Mouse (Mus musculus) left cerebral cortex, postnatal 25 days (tissue): ENCODE measurements around the gene Uvrag. TPM values are rescaled to one million over a fixed set of nuclear protein-coding genes. Genes with fewer than 3 reads are reported as not detected.

Experiments
- DNase-seq, 2 experiments: peaks; one replicate each; pipeline ENCODE4 v3.0.0; 2022; ENCODE audit warnings: low spot score in 2 of 2, mixed read lengths in 1 of 2
- intact Hi-C: fragments of 180-260 bp; cut with DNase I; formaldehyde crosslinking; loops from one replicate; pipeline ENCODE4 v1.15.1; 2025
- total RNA-seq, 2 experiments: library from RNA; stranded (reverse); gene quantifications; 2 replicates each; pipeline ENCODE4 v1.2.3; 2021

Uvrag gene
- total RNA-seq, 2 experiments from 2014 or later, result 50.9 to 56.3 TPM

DNA sequence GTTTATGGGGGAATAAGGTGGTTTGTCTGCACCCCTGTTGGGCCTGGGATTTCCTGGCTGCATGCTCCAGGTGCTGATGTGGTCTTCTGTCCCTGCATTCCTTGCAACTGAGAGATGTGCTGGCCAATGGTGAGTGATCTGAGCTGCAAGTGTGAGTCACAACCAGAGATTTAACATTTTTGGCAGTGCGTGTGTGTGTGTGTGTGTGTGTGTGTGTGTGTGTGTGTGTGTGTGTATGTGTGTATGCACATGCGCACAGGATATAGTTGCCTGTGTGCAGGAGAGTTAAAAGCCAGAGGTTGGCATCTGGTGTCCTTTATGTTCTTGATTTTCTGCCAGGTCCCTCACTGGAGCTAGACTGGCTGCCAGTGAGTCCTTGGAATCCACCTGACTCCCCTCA is 261.8 kb downstream of the Uvrag start:
- intact Hi-C loops, result no loop called here
- DNase-seq, result peak in 1 of 2 experiments; percentile 41

DNA sequence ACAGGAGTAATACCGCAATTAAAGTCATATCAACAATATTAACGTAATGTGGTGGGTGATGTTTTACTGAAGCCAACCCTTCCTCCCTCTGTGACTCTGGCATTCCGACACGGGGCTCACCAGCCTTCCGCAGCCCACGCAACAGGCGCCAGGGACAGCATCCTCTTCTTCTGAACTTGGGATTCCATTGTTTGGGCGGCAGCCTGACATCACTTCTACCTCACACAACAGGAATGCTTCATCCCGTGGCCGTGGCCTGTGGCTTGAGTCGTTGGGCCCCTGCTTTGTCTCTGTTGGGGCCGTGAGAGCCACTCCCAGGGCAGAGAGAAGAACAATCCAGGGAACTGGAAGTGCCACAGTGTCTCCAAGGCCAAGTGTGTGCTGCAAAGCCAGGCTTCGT is 264.8 kb downstream of the Uvrag start:
- no peak for DNase-seq
- intact Hi-C loops, result no loop called here

DNA sequence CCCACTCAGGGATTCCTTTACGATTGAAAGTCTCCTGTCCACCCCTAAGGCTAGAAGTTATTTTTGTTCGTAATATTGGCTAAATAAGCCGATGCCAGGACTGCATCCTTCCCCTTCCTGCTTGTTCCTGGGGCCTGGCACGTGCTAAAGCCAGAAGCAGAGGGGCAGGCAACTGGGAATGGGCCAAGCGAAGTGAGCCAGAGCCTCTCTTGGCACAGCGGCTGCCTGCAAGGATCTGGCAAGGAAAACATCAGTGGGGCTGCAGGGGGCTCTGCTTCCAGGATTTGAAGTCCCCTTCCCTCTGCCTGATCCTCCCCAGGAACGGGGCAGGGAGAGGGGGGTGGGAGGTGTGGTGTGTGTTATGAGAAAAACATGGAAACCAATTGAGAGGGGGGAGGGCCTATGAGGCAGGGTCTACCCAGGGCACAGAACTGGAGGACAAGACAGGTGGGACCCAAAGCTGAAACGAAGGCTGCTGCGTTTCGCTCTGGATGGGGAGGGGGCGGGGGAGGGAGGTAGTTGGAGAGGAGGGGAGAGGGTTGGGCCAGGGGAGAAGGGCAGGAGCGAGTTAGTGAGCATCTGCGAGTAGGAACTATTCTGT is 265.5 kb downstream of the Uvrag start:
- no peak for DNase-seq
- intact Hi-C loops, result no loop called here

DNA sequence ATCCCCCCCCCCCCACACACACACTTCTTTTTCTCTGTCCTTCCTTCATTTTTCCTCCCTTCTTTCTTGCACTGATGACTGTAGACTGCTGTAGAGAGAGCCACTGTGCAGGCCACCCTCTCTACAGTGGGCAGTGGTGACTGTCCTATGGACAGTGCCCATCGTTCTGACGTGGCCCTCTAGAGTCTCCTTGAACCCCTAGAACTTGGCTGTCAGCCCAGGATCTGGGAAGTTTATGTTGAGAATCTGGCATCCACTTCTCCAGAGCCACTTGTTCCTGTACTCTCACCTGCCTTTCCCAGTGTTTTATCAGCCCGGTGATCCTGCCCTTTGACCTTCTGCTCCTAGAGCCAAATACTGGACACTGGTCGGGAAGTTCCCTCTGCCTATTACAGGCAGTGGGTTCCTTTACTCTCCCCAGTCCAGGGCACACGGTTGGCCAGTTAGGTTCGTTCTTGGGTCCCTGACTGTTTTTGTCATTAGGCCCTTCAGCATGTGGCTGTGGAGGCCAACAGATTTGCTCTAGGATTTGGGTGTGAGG is 266.5 kb downstream of the Uvrag start:
- intact Hi-C loops, result no loop called here
- no peak for DNase-seq

DNA sequence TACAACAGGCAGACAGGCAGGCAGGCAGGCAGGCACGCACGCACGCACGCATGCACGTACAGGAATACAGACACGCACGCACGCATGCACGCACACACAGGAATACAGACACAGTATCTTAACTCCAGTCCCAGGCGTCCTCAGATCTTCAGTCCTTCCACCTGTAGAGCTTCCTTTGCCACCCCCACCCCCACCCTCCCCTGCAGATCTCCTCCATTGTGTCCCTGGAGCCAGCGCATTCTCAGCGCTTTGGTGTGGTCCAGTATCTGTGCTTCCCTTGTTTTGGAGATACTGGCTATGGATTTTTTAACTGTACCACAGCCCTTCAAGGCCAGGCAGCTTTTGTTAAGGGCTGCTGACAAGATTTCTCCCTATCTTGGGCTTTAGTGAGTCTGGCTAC is 267.6 kb downstream of the Uvrag start:
- intact Hi-C loops, result no loop called here
- no peak for DNase-seq

DNA sequence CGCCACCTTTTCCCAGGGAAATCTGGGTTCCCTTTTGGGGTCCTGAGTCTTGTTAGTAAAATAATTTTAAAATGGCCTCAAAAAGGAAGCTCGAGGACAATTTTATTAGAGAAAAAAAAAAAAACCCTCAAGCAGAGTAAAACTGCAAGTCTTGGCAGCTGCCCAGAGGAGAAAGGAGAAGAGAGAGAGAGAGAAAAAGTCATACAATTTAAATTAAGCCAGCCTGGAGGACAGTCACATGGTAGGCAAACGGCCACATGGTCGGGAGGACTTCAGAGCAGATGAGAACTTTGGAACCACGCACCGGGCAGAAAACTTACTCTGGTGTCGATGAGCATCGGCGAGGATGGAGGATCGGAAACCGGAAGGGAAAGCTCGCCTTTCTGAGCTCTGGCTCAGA is 269.1 kb downstream of the Uvrag start:
- DNase-seq, result no peak
- intact Hi-C loops, result no loop called here

DNA sequence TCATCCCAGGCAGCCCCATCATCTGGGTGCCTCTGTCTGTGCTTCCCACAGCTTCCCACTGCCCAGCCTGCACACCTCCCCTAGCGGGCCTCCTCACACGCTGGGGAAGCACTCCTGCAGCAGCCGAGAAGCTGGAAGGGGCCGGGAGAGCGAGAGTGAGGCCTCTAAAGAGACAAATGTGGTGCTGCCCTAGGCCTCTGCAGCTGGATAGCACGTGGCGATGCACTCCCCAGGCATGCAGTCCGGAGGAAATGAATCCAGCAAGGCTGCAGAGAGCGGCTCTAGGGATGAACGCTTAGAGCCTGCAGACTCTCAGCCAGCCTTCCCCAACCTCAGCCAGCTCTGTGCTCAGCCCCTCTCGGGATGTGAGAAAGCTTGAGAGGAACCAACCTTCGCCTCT is 270.1 kb downstream of the Uvrag start:
- DNase-seq, result no peak
- intact Hi-C loops, result no loop called here

DNA sequence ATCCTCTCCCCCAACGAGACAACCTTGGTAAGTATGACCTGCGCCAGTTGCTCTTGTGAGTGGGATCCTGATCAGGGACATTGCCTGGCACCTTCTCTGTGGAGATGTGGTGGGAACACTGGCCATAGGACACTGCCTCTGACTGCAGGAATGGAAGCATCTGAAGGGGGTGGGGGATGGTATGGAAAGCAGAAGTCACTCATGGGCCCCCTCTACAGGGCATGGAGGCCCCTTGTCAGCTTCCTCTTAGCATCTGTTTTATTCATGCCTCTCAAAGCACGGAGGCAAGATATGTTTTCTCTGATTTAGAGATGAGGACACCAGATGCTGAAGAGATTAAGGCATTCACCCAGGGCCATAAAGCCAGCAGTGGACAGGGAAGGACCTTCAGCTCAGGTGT is 271.9 kb downstream of the Uvrag start:
- intact Hi-C loops, result no loop called here
- DNase-seq, result no peak

DNA sequence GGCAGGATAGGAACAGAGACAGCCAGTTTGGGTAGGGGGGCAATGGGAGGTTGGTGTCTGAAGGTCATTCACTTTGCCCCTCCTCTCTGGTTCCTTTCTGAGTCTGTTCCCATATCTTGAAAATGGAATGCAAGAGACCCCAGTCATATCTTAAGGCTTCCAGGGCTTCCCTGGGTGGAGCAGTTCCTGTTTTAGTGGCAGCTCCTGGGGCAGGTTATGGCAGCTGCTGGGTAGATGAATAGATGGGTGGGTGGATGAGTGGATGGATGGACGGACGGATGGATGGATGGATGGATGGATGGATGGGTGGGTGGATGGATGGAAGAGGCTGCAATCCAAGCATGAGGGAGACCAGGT is 273.2 kb downstream of the Uvrag start:
- intact Hi-C loops, result no loop called here
- DNase-seq, result no peak

DNA sequence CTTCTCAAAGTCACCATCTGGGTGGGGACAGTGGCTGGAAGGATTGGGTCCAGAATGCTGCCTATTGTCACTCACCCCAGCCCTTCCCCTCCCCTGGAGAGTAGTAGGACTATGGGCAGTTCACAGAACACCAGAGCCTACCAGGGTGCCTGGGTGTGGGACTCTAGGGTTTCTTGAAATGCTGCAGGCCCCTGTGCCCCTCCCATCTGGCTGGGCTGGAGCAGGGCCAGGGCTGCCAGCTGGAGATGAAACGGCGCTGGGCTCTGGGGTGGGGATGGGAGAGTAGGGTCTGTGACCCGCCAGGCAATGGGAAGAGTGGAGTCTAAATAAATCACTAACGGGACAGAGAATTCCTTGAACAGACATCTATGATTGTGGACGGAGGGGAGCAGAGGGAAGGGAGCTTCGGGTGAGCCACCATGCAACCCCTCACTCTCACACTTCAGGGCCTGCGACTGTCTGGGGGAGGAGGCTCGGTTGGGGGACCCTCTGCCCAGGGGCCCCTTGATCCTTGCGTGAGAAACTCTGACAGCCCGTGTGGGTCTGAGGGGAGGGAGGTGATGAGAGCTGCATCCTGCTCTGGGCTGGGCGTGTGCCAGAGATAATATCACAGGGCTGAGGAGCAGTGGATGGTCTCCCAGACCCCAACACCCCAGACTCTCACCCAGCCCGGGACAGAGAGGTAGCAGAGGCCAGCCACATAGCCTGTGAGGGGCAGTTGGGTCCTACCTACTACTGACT is 273.7 kb downstream of the Uvrag start:
- intact Hi-C loops, result no loop called here
- no peak for DNase-seq

DNA sequence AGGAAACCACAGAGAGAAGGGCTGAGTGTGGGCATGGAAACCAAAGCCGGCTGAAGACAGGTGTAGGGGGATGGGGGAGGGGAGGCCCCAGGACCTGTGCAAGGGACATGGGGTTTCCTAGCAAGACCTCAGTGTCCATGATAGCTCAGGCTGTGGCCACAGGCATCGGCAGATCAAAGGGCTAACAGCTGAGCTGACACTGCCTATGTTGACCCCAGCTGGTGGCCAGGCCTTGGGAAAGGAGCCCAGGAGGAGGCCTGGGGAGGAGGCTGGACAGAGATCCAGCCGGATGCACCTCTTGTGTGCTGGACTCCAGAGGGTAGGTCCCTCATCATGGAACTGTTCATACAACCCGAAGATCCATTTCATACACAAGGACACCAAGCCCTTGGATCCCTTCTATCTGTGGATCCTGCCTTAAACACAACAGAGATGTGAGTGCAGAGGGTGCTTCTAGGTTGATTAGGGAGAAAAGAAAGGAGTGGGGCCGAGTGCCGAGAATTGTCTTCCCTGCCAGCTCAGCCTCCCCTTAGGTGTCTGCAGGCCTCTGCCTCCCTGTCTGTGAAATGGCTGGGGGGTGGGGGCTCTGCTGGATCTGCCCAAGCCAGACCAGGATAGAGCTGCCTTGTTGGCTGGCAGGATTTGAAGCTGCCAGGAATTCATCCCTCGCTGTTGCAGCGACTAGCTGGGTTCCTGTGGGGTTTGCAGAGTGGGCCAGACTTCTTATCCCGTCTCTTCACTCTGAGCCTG is 276.8 kb downstream of the Uvrag start:
- DNase-seq, result no peak
- intact Hi-C loops, result no loop called here

DNA sequence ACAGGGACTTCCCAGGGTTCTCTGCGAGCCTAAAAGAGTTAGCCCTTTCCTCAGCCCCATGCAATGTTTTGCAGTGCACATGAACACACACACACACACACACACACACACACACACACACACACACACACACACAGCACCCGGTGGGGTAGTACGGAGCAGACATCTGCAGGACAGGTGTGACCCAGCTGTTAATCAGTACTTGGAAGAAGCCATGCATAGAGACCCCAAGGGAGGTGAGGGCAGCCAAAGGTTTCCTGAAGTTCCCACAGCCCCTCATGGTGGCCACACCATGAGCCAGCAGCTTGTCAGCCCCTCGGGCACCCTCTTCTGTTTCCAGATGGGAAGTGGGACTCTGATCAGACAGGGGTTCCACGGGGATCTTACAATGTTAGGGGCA is 277.9 kb downstream of the Uvrag start:
- DNase-seq, result no peak
- intact Hi-C loops, result no loop called here

DNA sequence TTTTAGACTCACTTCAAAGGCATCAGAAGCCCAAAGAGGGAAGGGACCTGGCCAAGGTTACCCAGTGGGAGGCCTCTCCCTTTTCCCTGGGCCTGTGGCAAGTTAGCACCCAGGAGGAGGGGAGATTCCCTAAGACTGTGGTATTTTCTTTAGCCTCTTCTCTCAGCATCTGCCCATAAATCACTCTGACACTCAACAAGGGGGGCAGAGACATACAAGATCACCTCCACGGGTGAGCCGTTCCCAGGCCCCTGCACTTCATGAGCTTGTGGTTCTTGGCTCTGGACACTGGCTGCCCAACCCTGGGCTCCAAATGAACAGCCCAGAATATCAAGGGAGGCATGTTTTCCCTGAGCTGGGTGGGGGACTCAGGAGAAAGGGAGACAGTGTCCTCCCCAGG is 279.9 kb downstream of the Uvrag start:
- intact Hi-C loops, result no loop called here
- DNase-seq, result no peak

DNA sequence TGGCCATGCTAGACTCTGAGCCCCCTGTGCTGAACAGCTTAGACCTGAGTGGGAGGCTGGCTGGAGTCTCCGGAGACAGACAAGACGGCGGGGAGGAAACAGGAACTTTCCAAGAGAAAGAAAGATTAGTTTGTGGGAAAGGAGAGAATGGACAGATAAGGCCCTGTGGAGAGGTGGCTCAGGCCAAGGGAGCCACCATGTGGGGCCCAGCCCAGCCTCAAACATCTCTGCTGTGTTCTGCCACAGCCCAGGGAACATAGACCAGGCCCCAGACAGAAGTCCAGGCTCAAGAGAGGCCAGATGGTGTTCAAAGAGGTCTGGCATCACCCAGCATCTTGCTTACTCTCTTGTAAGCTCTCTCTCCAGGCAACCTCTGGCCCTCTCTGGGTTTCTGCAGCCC is 283.8 kb downstream of the Uvrag start:
- intact Hi-C loops, result no loop called here
- no peak for DNase-seq

DNA sequence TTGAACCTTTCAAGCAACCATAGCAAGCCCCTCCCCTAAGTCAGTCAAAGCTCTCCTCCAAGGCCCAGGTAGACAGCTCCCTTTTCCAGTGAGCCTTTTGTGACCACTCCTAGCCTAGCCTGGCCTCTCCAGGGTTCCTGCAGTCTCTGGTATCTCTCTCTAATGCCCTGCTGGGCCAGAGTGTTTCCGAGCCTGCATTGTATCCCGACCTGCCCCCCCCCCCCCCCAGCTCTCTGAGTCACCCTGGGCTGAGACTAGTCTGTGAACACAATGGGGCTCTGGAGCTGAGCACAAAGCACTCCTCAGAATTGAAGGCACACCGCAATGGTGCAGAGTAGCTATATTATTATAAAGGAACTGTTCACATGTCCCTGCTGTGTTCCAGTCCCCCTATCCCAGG is 284.8 kb downstream of the Uvrag start:
- no peak for DNase-seq
- intact Hi-C loops, result no loop called here

DNA sequence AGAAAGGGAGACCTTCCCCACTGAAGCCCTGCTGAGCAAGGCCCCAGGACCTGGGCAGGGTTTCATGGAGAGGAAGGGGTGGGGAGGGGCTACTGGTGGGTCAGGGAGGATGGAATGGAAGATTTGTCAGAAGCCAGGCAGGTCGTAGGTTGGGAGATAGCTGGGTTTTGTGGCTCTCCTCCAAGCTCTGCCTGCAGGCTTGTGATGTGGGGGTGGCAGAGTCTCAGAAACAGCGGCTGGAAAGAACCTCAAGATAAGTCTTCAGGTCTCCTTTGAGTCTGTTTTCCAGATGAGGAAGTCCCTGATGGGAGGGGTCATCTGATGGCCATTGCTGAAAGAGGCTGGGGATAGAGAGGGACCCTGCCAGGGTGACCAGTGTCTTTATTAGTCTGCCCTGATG is 285.6 kb downstream of the Uvrag start:
- intact Hi-C loops, result no loop called here
- peak in 1 of 2 experiments; percentile 60 for DNase-seq

DNA sequence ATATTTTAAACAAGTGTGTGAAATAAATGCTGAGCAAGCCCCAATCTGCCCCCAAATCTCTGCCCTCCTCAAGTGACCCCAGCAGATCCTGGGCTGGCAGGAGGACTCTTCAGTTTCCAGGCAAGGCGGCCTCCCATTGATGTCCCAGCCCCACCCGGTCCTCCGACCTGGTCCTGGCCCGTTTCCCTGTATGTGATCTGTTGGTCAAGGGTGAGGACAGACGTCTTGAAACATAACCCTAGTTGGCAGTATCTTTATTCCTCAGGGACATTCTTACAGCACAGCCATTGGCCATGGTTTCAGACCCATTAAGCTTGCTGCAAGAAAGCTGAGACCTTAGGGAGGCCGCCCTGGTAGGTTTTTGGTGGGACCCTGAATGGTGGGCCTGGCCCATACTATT is 287.1 kb downstream of the Uvrag start:
- intact Hi-C loops, result no loop called here
- DNase-seq, result no peak

DNA sequence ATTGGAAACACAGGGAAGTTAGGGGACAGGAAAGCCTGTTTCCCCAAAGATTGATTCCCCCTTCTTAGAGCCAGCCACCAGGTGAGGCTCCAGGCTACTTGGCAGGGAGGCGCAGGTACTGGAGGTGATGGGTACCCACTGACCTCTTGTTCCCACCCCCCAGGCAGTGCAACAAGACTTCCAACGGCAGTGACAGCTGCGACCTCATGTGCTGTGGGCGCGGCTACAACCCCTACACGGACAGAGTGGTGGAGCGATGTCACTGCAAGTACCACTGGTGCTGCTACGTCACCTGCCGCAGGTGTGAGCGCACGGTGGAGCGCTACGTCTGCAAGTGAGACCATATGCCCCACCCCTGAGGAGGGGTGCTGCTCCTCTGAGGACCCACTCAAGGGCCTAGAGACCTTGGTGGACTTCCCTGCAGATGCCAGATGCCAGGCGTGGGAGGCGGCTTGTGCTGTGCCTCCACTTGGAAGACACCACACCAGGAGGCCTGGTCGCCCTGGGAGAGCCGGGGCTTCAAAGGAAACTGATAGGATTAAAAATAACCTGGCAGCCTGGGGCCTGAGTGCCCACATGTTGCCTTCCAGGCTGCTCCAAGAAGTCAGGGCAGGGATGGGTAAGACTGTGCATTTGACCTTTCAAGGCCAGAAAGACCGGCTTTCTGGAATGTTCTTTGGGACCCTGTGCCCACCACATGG is 287.8 kb downstream of the Uvrag start:
- intact Hi-C loops, result no loop called here
- no peak for DNase-seq

DNA sequence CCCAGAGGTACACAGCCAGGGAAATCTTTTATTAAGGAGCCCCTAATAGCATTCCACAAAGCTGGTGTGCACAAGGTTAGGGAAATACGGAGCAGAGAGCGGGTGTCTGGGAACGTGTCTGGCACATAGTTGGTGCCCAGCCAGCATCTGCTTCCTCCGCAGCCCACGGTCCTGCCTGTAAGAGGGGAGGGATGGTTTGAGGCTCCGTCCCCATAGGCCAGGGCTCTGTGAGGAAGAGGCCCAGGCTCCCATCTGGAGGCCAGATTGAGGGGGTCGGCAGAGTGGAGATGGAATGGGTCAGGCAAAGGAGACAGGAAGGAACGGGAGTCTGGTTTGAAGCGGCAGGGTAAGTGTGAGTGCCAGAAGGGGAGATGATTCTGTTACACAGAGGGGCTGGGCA is 289.7 kb downstream of the Uvrag start:
- intact Hi-C loops, result no loop called here
- DNase-seq, result no peak

DNA sequence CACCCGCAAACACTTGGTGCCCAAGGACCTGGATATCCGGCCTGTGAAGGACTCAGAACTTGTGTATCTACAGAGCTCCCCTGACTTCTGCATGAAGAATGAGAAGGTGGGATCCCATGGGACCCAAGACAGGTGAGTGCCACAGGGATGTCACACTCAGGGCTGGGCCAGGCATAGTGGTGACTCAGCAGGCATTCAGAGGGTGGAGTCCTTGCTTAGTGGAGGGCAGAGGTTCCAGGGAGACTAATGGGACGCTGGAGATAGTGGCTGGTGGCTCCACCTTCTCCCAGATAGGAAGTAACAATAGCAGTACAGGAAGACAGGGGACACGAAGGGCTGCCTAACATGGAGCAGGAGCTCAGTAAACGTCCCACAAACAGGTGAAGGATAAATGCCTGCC is 290.6 kb downstream of the Uvrag start:
- no peak for DNase-seq
- intact Hi-C loops, result no loop called here
